Mouse (Mus musculus) thymus, postnatal 4 days (tissue): ENCODE measurements around the gene Wwox.

Experiments
- DNase-seq: peaks from one replicate; pipeline ENCODE4 v3.0.0; 2021

Gene Wwox

GRCm38 (mm10) chr8:114878449-114879276, 439.2 kb downstream of the Wwox start:
- peak; percentile 51 for DNase-seq

GRCm38 (mm10) chr8:114879277-114879568, 439.8 kb downstream of the Wwox start:
- no peak for DNase-seq

DNA sequence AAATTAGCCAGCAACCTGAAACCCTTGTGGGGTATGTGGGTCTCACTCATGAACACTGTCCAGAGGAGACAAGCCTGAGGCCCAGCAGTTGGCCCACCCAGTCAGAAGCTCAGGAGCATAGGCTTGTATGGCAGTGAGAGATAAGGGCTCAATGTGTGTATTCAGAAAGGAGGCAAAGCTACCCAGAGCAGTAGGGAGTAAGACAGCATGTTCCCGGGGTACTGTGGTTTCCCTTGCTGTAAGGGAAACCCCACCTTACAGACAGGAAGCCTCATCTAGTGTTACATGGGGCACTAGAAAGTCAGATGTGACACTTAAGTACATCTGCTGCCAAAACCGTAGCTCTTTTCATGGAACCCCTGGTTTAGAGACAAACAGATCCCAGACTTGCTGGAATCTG, 440.2 kb downstream of the Wwox start:
- peak; percentile 47 for DNase-seq

- peak; percentile 40 for DNase-seq
Observed at GRCm38 (mm10) chr8:114880475-114881135, 441.1 kb downstream of the Wwox start.

DNA sequence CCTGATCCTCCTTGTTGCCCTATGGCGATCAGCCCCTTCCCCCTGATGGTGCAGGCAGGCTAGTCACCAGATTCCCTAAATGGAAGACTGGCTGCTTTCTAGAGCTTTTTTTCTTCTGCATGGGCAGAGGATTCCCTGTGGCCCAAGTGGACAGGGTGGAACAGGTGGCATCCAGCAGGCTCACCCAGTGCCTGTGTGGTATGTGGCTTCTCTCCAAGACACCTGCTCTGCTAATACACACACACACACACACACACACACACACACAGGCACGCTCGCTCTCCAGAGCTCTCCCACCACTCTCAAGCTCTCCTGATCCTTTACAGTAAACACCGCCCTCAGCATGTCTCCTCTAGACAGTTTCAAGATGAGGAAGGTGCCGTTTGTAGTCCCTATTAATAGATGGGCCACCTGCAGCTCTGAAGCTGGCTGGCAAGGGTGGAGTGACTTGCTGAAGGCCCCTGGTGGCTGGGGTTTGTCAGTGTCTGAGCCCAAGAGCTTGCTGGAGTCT, 442.5 kb downstream of the Wwox start:
- DNase-seq = peak; percentile 79

DNA sequence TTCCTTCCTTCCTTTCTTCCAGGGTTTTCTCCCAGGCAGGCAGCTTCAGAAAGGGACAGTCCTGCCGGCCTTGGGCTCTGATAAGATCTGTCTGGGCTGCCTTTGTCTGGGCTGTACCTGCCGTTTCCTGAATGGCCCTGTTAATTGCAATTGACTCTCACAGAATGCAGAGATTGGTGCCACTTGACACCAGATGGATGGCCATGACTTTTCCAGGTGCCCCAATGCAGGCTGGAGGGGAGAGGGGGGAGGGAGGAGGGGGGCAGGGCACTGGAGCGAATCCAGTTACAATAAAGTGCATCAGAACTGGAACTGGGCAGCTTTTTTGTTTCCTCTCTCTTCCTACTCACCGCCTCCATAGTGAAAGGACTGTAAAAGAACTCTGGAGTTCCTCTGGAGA, 443.0 kb downstream of the Wwox start:
- no peak for DNase-seq

DNA sequence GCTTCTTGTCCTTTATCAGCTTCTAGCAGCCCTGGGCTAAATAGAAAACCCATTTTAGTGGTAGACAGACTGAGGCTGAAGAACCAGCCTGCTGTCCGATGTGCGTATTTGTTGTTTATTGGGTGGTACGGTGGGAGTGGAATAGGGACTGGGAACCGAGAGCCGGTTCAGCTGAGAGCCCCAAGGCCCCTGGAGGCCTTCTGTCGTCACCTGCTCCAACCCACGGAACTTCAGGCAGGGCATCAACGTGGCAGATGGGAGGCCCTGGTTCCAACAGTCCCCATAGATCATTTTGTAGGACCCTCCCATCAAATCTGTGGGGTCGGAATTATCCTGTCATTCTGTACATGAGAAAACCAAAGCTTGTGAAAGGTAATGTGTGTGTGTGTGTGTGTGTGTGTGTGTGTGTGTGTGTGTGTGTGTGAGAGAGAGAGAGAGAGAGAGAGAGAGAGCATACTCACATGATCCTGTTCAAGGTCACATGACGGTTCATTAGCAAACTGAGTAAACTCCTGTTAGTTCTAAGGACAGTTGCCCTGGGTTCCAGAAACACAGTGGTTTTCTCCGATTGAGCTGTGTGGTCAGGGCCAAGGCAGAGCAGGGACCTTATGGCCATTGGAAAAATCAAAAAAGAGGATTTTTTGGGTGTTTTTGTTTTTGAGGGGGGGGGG, 443.6 kb downstream of the Wwox start:
- no peak for DNase-seq

GRCm38 (mm10) chr8:114883967-114884366, 444.5 kb downstream of the Wwox start:
- peak; percentile 74 for DNase-seq

DNA sequence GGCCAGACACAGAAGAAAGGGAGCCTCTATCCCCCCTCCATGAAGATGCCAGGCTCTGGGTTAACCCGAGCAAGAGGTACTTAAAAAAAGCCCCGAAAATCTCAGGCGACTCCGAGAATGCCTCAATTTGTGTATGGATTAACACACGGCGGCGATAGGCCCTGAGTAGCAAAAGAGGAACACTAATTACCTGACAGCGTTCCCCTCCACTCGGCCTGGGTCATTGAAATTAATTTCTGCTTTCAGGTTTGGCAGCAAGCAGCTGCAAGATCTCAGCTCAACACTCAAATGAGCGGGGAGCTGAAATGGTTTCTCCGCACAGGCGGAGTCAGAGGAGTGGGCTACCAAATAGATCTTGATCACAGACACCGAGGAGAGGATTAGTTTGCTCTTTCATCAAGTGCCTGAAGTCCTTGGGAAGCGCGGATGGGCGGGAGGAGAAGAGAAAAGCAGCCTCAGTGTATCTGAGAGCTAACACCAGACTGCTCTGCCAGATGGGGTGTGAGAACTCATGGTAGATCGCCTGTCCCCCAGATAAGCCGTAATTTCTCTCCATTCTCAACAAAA, 445.7 kb downstream of the Wwox start:
- DNase-seq = no peak

GRCm38 (mm10) chr8:114888388-114888787, 448.9 kb downstream of the Wwox start:
- no peak for DNase-seq

DNA sequence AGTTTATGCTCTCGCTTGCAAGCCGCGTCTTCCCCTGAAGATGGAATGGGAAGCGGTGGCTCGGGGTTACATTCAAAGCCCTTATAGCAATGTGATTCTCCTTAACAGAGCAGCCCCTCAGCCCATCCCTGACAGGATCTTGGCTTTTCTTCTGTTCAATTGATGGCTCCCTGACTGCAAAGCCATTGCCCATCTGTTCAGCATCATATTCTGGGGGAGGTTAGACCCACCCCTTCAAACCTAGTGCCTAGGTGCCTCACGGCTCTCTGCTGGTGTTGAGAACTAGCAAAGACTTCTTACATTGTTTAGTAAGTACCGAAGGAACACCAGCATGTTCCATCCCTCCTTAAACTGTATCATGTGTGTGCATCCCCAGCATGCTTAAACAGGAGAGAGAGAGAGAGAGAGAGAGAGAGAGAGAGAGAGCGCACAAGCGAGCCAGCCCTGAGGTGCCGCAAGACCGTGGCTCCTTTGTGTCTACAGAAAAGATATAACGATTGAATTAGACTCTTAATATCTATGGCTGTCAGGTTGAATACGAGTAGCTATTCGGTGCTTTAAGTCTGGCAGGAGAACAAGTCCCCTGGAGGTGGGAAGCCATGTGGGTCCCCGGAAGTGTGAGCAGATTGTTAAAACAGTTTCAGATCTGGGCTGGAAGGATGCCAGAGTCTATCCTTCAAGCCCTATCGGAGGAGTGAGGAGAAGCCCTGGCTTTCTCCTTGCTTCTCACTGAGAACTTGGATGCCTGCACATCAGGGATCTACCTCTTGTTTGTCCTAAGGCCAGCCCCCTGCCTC, 450.3 kb downstream of the Wwox start:
- DNase-seq = no peak

DNA sequence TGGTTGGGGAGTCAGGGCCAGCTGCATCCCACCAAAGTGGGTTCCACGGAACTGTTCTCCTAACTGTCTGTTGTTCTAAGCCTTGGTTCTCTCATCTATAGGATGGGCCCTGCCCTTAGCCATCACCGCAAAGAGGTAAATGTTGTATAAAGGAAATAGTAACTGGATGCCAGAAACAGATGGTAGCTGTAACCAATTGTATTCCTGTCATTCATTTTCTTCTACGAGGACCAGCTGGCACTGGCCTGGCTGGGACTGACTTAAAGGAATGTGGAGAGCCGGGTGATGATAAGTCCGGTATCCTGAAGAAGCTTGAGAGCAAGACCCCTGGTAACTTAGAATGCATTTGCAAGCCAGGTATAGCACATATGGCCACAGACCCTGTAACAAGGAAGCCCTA, 451.0 kb downstream of the Wwox start:
- no peak for DNase-seq

DNA sequence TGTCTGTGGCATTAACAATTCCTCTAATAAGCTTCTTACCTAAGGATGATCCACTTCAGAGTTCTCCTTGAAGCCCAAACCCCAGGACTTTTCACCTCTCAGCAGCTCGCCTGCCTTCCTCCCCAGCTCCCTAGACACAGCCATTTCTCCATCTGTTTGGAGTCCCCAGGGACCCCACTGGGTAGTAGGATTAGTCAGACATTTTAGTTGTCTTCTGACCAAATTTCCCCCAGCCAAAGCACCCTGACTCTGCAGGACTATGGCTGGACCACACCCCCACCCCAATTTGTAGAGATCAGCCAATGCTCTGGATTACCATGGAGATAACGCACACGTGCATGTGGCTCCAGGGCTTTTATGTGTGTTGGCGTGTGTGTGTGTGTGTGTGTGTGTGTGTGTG, 451.8 kb downstream of the Wwox start:
- DNase-seq = no peak

DNA sequence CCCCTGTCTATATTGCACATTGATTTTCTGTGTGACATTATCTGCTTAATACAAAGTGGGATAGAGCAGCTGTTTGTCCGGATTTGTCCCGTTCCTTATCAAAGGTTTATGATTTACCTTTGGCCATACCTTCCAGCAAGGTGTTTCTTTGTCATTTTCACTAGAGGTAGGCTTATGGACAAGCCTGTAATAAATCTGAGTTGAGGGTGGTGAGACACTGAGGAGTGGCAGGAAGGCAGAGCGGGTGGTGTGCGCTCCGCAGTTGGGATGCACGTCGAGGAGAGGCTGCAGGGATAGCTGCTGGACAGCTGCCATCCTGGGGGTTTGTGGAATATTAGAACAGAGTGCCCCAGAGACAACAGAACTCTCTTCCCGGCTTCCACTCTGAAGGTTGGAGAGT, 458.0 kb downstream of the Wwox start:
- no peak for DNase-seq

- no peak for DNase-seq
Observed at GRCm38 (mm10) chr8:114899157-114899556, 459.7 kb downstream of the Wwox start.

- DNase-seq = no peak
Observed at GRCm38 (mm10) chr8:114902584-114902983, 463.1 kb downstream of the Wwox start.

DNA sequence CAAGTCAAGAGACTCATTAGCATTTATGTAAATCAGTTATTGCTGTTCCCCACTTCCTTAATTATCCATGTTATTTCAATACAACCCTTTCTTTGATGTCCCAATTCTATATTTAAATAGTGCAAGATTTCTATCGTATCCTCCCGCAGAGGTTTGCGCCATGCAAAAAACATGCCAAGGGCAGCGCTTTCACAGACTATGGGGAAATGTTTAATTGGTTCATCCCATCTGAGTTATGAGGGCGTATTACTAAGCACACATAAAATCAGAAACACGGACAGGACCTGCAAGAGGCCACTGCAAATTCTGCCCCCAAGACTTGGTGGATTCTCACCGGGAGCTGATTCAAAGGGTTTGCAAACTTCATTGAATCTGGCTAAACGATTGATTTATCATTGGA, 468.6 kb downstream of the Wwox start:
- no peak for DNase-seq

DNA sequence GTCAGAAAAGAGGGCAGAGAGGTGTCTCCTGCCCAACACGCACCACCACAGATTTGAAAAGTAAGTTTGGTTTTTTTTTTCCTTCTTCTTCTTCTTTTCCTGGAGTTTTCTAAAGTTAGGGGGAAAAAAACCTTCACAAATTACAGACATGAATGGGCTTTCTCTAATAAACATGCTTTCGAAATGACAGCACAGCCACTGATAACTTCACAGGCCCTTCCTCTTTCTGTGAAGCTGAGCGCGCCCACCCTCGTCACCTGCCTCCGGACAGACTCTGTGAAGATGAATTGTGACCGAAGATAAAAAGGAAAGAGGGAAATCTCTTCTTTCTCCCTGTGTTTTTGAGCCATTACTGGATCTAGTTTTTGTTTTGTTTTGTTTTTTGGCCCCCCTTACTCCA, 469.1 kb downstream of the Wwox start:
- no peak for DNase-seq

DNA sequence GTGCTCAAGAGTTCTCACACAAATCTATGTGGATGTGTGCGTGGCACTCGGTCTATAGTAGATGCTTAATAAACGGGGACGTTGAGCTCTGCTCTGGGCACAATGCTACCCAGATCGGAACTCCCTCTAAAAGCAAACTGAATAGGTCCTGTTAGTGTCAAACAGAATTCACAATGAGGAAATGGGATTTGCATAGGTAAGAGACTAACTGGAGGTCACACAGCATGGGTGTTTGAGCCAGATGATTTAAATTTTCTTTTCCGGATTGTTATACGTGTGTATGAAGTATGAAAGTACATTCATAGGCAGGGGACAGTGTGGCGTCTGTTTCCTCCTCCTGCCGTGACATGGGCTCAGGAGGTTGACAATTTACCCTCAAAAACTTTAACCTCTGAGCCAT, 469.7 kb downstream of the Wwox start:
- no peak for DNase-seq

DNA sequence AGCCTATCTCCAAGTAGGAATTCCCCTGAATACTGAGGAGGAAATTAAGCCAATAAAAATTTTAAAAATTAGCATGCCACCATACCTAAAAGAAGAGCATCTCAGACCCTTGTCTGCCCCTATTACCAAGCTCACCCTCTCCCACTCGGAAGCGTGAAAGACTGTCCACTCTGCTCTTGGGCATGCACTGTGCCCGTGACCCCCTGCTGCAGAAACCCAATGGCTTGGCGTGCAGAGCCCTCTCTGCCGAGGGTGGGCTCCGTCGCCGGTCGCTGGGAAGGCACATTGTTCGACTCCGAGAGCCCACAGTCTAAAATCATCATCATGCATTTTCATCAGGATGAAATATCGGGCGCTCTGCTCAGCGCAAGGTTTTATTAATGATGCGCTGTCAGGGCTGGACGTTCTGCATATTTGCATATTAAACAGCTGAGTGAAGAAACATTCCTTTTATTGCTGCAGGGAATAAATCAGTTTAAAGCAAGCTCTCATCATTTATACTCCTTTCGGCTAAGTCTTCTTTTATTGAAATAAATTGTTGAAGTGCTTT, 471.7 kb downstream of the Wwox start:
- DNase-seq = no peak

GRCm38 (mm10) chr8:114923629-114924028, 484.2 kb downstream of the Wwox start:
- no peak for DNase-seq

- no peak for DNase-seq
Observed at GRCm38 (mm10) chr8:114927412-114927811, 488.0 kb downstream of the Wwox start.
